ENCODE assay signal across 9 mouse cellular contexts in the genomic region with DNA sequence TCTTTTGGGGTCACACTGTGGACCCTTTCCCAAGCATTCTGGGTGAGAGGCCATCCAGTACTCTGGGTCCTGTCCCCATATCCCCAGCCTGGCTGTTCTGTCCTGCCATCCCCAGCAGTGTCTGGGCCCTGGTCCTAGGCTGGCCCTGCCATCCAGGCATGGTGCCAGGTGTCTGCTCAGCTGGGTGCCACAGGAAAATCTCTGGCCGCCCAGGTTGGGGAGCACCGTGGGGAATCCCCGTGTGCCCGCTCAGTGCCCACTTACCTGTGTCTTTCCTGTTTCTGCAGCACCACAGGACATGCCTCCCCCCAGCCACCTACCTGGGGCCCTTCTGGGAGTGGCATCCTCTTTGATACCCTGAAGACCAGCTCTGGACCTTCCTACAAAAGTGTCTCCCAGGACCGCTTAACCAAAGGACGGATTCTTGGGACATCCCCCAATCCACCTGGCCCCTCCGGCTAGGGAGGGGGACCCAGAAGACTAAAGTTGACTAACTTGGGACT. TPM values are rescaled to one million over a fixed set of nuclear protein-coding genes. Genes with fewer than 3 reads are reported as not detected.
A peak's percentile ranks its signal among the peaks of the same experiment; 100 is the strongest.
DNase-seq lines count a peak whose midpoint lies in the region; ATAC-seq and TF ChIP-seq lines count a peak whose summit lies in the region.
"Had no signal": no experiment of that assay in that cellular context is flagged by ENCODE, and none has a peak within 500 bp of the region (broad histone marks: within the 10 kb centered on the region; RNA-seq: fewer than 3 reads in every experiment).

No protein-coding gene starts in this region.

- H3K9me3 ChIP-seq in kidney, embryonic 14.5 days (ENCODE audit: control insufficient read depth, low read length), result no peaks in the 10 kb centered on the region
- H3K9me3 ChIP-seq in kidney, postnatal 0 days (replicated peaks; ENCODE audit: low read length), result no peaks in the 10 kb centered on the region

- H3K9ac ChIP-seq in kidney, embryonic 14.5 days (ENCODE audit: low read depth, low read length), result no peak overlapping the region
- H3K9ac ChIP-seq in kidney, postnatal 0 days (ENCODE audit: low read depth, low read length), result peak overlapping the region; percentile 32; the same call in 1 of the 2 replicates

- peak; percentile 78 for DNase-seq in kidney, adult 18-20 months
- peak; percentile 60 for DNase-seq in MN1 (ENCODE audit: low spot score)
- DNase-seq in cerebellum, postnatal 10 days, result peak; percentile 47 to 64
- DNase-seq in kidney, postnatal 0 days (ENCODE audit: low spot score), result no peak
- no peak for DNase-seq in spleen, adult 12 weeks (ENCODE audit: low spot score)
- DNase-seq: embryo, embryonic 11 days; spleen, adult 18-20 months had no signal

- H3K27me3 ChIP-seq in kidney, embryonic 14.5 days (ENCODE audit: control insufficient read depth, insufficient read depth, low read length), result no peaks in the 10 kb centered on the region
- no peaks in the 10 kb centered on the region for H3K27me3 ChIP-seq in kidney, postnatal 0 days (ENCODE audit: insufficient read depth, low read length)

- ATAC-seq in kidney, embryonic 14.5 days (ENCODE audit: low FRiP score, low TSS enrichment), result no peak
- no peak for ATAC-seq in kidney, postnatal 0 days (replicated peaks; ENCODE audit: low FRiP score, low read depth)
- ATAC-seq in megakaryocyte-erythroid progenitor cell, adult 5-6 weeks (replicated peaks; ENCODE audit: low FRiP score, low TSS enrichment, poor library complexity, severe bottlenecking), result no peak

- H3K36me3 ChIP-seq in kidney, embryonic 14.5 days (ENCODE audit: control insufficient read depth, insufficient read depth, low read length), result peaks cover 21% of the 10 kb centered on the region
- H3K36me3 ChIP-seq in kidney, postnatal 0 days (ENCODE audit: insufficient read depth, low read length), result peaks cover 7% of the 10 kb centered on the region; the same call in 1 of the 2 replicates

- no peak overlapping the region for H3K27ac ChIP-seq in kidney, embryonic 14.5 days (ENCODE audit: low read depth, low read length)
- H3K27ac ChIP-seq in kidney, postnatal 0 days, result no peak overlapping the region

- no peak overlapping the region for H3K4me3 ChIP-seq in kidney, embryonic 14.5 days (ENCODE audit: low read length)
- H3K4me3 ChIP-seq in kidney, postnatal 0 days (replicated peaks; ENCODE audit: low read depth, low read length), result no peak overlapping the region

- no peak overlapping the region for H3K4me2 ChIP-seq in kidney, embryonic 14.5 days (replicated peaks; ENCODE audit: low read depth, low read length)
- no peak overlapping the region for H3K4me2 ChIP-seq in kidney, postnatal 0 days (ENCODE audit: low read length)

- WGBS in kidney, embryonic 14.5 days, result 94% methylated on average over 7 of the region's 7 CpGs
- WGBS in kidney, postnatal 0 days, result 85% methylated on average over 7 of the region's 7 CpGs

- no peak for TF ChIP-seq CTCF in kidney, postnatal 0 days (IDR thresholded peaks at IDR 0.05; ENCODE audit: low read depth)

- peaks cover 58% of the 10 kb centered on the region for H3K4me1 ChIP-seq in kidney, embryonic 14.5 days (ENCODE audit: control insufficient read depth, insufficient read depth, low read length)
- peaks cover 70% of the 10 kb centered on the region for H3K4me1 ChIP-seq in kidney, postnatal 0 days (replicated peaks; ENCODE audit: insufficient read depth, low read length)

RNA-seq across cellular contexts. Expression of gene Rara, which starts 22.4 kb away (rescaled TPM):
- polyA plus RNA-seq in kidney, embryonic 14.5 days (2014; fragmentation: Nextera tagmentation; extraction: Ambion mirVana), result 27.7 and 36.7 TPM in 2 replicates
- polyA plus RNA-seq in kidney, postnatal 0 days (2015; fragmentation: Nextera tagmentation; extraction: Ambion mirVana), result 25.7 and 26.3 TPM in 2 replicates
- total RNA-seq in megakaryocyte-erythroid progenitor cell, adult 5-6 weeks (2014; fragmentation: Nextera tagmentation), result 7.8 and 15.9 TPM in 2 replicates
- total RNA-seq in megakaryocyte-erythroid progenitor cell, adult 5-6 weeks (2017), result 2.2 and 3.0 TPM in 2 replicates

RNA-seq across cellular contexts. Expression of gene Gjd3, which starts 32.8 kb away (rescaled TPM):
- polyA plus RNA-seq in kidney, embryonic 14.5 days (2014; fragmentation: Nextera tagmentation; extraction: Ambion mirVana), result 0.64 TPM in 1 of 2 replicates, not detected in the other
- polyA plus RNA-seq in kidney, postnatal 0 days (2015; fragmentation: Nextera tagmentation; extraction: Ambion mirVana), result 1.1 and 1.6 TPM in 2 replicates
- not detected in 2 replicates for total RNA-seq in megakaryocyte-erythroid progenitor cell, adult 5-6 weeks (2014; fragmentation: Nextera tagmentation)
- total RNA-seq in megakaryocyte-erythroid progenitor cell, adult 5-6 weeks (2017), result not detected in 2 replicates

RNA-seq across cellular contexts. Expression of gene Cdc6, which starts 42.4 kb away (rescaled TPM):
- 32.5 and 44.1 TPM in 2 replicates for polyA plus RNA-seq in kidney, embryonic 14.5 days (2014; fragmentation: Nextera tagmentation; extraction: Ambion mirVana)
- 12.3 and 15.5 TPM in 2 replicates for polyA plus RNA-seq in kidney, postnatal 0 days (2015; fragmentation: Nextera tagmentation; extraction: Ambion mirVana)
- 85.0 and 101 TPM in 2 replicates for total RNA-seq in megakaryocyte-erythroid progenitor cell, adult 5-6 weeks (2014; fragmentation: Nextera tagmentation)
- total RNA-seq in megakaryocyte-erythroid progenitor cell, adult 5-6 weeks (2017), result 67.8 and 78.7 TPM in 2 replicates

Comparison
In these comparisons a context has a peak if more than half of its experiments do, and no peak if none do; other contexts are left out.
1. DNase-seq: peak in kidney, adult 18-20 months (single experiment), MN1 (single experiment) and cerebellum, postnatal 10 days (2 of 2); none in kidney, postnatal 0 days (single experiment) and spleen, adult 12 weeks (single experiment).